Mouse (Mus musculus) C2C12 (cell line): Measurements from ENCODE around the gene Borcs8. TPM values are rescaled to one million over a fixed set of nuclear protein-coding genes. Genes with fewer than 3 reads are reported as not detected.

ENCODE experiments used
- H3K27me3 ChIP-seq: one replicate; pipeline ENCODE4 v1.6.1; 2011; ENCODE audit not compliant: control insufficient read depth, insufficient read depth, insufficient read length
- H3K36me3 ChIP-seq: one replicate; pipeline ENCODE4 v1.6.1; 2011; ENCODE audit not compliant: control insufficient read depth, insufficient read depth
- H3K4me3 ChIP-seq: one replicate; pipeline ENCODE4 v1.5.1; 2011; ENCODE audit warnings: mild to moderate bottlenecking, control low read depth; ENCODE audit not compliant: poor library complexity, insufficient read depth, severe bottlenecking
- H3K79me2 ChIP-seq: one replicate; pipeline ENCODE4 v1.6.1; 2011; ENCODE audit not compliant: control insufficient read depth, insufficient read depth
- H3K79me3 ChIP-seq: one replicate; pipeline ENCODE4 v1.6.1; 2011; ENCODE audit warnings: low read depth, control low read depth
- H3ac ChIP-seq: one replicate; pipeline ENCODE3; 2011; ENCODE audit warnings: low read depth; ENCODE audit not compliant: control insufficient read depth, insufficient read length
- CEBPB ChIP-seq: IDR thresholded peaks from one replicate; pipeline ENCODE4 v1.6.1; 2011; ENCODE audit warnings: low read depth, mild to moderate bottlenecking, control low read depth, moderate library complexity
- CTCF ChIP-seq: IDR thresholded peaks from one replicate; pipeline ENCODE4 v1.5.1; 2011; ENCODE audit not compliant: control insufficient read depth, insufficient read depth, insufficient read length
- FOSL1 ChIP-seq: IDR thresholded peaks from one replicate; pipeline ENCODE4 v1.8.0; 2011; ENCODE audit warnings: mild to moderate bottlenecking, low read length; ENCODE audit not compliant: poor library complexity, insufficient read depth, severe bottlenecking
- MAX ChIP-seq: IDR thresholded peaks from one replicate; pipeline ENCODE4 v1.6.1; 2011; ENCODE audit warnings: mild to moderate bottlenecking, control low read depth
- MYOD1 ChIP-seq: IDR thresholded peaks from one replicate; pipeline ENCODE4 v1.6.1; 2011; ENCODE audit warnings: low read depth; ENCODE audit not compliant: control insufficient read depth, insufficient read length
- MYOG ChIP-seq: IDR thresholded peaks from one replicate; pipeline ENCODE4 v1.6.1; 2011; ENCODE audit not compliant: control insufficient read depth, insufficient read length; ENCODE audit errors: extremely low read depth
- USF1 ChIP-seq: IDR thresholded peaks from one replicate; pipeline ENCODE4 v1.6.1; 2011; ENCODE audit warnings: low read depth, mild to moderate bottlenecking, control low read depth, moderate library complexity
- polyA plus RNA-seq: library from polyadenylated mRNA; unstranded; fragments of >200 nt; fragmentation: generic; extraction: Trizol; gene quantifications from one replicate; pipeline ENCODE4 v1.2.1, GENCODE M21; 2012; ENCODE audit warnings: missing spikeins

Gene Borcs8
- polyA plus RNA-seq, 1 experiment = 49.8 TPM

- TF ChIP-seq FOSL1 = no peak
- no peak for TF ChIP-seq CTCF
- TF ChIP-seq MYOG = no peak
- no peak for TF ChIP-seq MYOD1
- no peak for TF ChIP-seq MAX
- TF ChIP-seq USF1 = no peak
- no peak for TF ChIP-seq CEBPB
These were observed 20.3 kb upstream of the Borcs8 start for GRCm38 (mm10) chr8:70118726-70119700.

GRCm38 (mm10) chr8:70120667-70121066 lies 18.6 kb upstream of the Borcs8 start, which contains the start of gene Ncan:
Ncan (minus strand) TSS chr8:70120873.
- no peak within 1 kb of the TSS for H3K4me3 ChIP-seq
- H3K79me2 ChIP-seq = no peaks in the 10 kb centered on the region
- no peaks in the 10 kb centered on the region for H3K36me3 ChIP-seq
- H3K27me3 ChIP-seq = peaks cover 44% of the 10 kb centered on the region
- H3ac ChIP-seq = no peak within 1 kb of the TSS
- TF ChIP-seq MYOD1 = no peak
- TF ChIP-seq FOSL1 = no peak
- TF ChIP-seq MYOG = no peak
- no peak for TF ChIP-seq CEBPB
- TF ChIP-seq USF1 = no peak
- TF ChIP-seq MAX = no peak
- H3K79me3 ChIP-seq = no peaks in the 10 kb centered on the region

More at GRCm38 (mm10) chr8:70118726-70119700, 20.3 kb upstream of the Borcs8 start:
- no peaks in the 10 kb centered on the region for H3K36me3 ChIP-seq
- H3K79me2 ChIP-seq = no peaks in the 10 kb centered on the region
- H3ac ChIP-seq = no peak overlapping the region
- no peak overlapping the region for H3K4me3 ChIP-seq
- H3K79me3 ChIP-seq = no peaks in the 10 kb centered on the region
- peaks cover 43% of the 10 kb centered on the region for H3K27me3 ChIP-seq

GRCm38 (mm10) chr8:70122863-70123262 lies 16.4 kb upstream of the Borcs8 start:
- Histone ChIP-seq H3K27me3 (peaks cover 36% of the 10 kb centered on the region), H3K36me3 (no peaks in the 10 kb centered on the region), H3ac (no peak overlapping the region), H3K4me3 (no peak overlapping the region), H3K79me2 (no peaks in the 10 kb centered on the region), H3K79me3 (no peaks in the 10 kb centered on the region)
- TF ChIP-seq FOSL1 = no peak
- TF ChIP-seq MYOD1 = no peak
- no peak for TF ChIP-seq CEBPB
- no peak for TF ChIP-seq USF1
- no peak for TF ChIP-seq CTCF
- no peak for TF ChIP-seq MYOG
- TF ChIP-seq MAX = no peak

DNA sequence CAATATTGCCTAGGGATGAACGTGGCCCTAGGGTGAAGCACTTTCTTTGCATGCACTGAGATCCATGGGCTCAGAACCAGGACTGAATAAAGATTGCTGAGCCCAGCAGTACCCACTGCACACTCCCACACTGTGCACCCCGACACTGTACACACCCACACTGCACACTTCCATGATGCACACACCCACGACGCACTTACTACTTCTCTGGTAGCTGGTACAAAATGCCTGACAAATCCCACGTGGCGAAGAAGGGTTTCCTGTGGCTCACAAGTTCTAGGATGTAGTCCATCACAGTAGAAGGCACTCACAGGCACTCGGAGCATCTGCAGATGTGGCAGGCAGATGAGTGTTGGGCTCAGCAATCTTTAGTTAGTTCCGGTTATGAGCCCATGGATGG lies 14.3 kb upstream of the Borcs8 start:
- H3K4me3 ChIP-seq = no peak overlapping the region
- TF ChIP-seq FOSL1 (no peak), CEBPB (no peak), MYOG (no peak), CTCF (no peak), MYOD1 (no peak)
- H3K79me3 ChIP-seq = no peaks in the 10 kb centered on the region
- H3K36me3 ChIP-seq = no peaks in the 10 kb centered on the region
- H3K27me3 ChIP-seq = peaks cover 21% of the 10 kb centered on the region
- H3K79me2 ChIP-seq = no peaks in the 10 kb centered on the region
- no peak overlapping the region for H3ac ChIP-seq

GRCm38 (mm10) chr8:70128435-70128834 lies 10.9 kb upstream of the Borcs8 start:
- peaks cover 5% of the 10 kb centered on the region for H3K79me3 ChIP-seq
- no peak overlapping the region for H3K4me3 ChIP-seq
- H3K36me3 ChIP-seq = no peaks in the 10 kb centered on the region
- TF ChIP-seq CTCF = no peak
- no peak for TF ChIP-seq CEBPB
- TF ChIP-seq MYOG = no peak
- TF ChIP-seq MAX = no peak
- no peak for TF ChIP-seq MYOD1
- TF ChIP-seq USF1 = no peak
- TF ChIP-seq FOSL1 = no peak
- peaks cover 23% of the 10 kb centered on the region for H3K79me2 ChIP-seq
- no peak overlapping the region for H3ac ChIP-seq
- peaks cover 14% of the 10 kb centered on the region for H3K27me3 ChIP-seq
